Mouse (Mus musculus) thymus, adult 2 months (tissue): ENCODE results near the gene Enkur. TPM values are rescaled to one million over a fixed set of nuclear protein-coding genes. Genes with fewer than 3 reads are reported as not detected.

ENCODE experiments used
- DNase-seq: peaks from one replicate; pipeline ENCODE4 v3.0.0; 2021
- H3K27ac ChIP-seq: fragments of 200-500 bp; 2 replicates; pipeline ENCODE4 v1.5.1; 2012; ENCODE audit warnings: low read length, control low read depth; ENCODE audit not compliant: control insufficient read depth, insufficient read depth
- H3K27me3 ChIP-seq: fragments of 200-500 bp; 2 replicates; pipeline ENCODE4 v1.6.1; 2012; ENCODE audit warnings: mild to moderate bottlenecking, low read length, moderate library complexity, mixed read lengths; ENCODE audit not compliant: control insufficient read depth, insufficient read depth
- H3K36me3 ChIP-seq: fragments of 200-500 bp; 2 replicates; pipeline ENCODE4 v1.6.1; 2012; ENCODE audit warnings: mild to moderate bottlenecking, low read length, moderate library complexity; ENCODE audit not compliant: control insufficient read depth, insufficient read depth
- H3K4me1 ChIP-seq: fragments of 200-500 bp; replicated peaks from 2 replicates; pipeline ENCODE4 v1.6.1; 2012; ENCODE audit warnings: low read length; ENCODE audit not compliant: control insufficient read depth, insufficient read depth
- H3K4me3 ChIP-seq: fragments of 200-500 bp; 2 replicates; pipeline ENCODE4 v1.5.1; 2012; ENCODE audit warnings: mild to moderate bottlenecking, low read length, control low read depth, moderate library complexity; ENCODE audit not compliant: control insufficient read depth, insufficient read depth
- CTCF ChIP-seq: fragments of 200-500 bp; IDR thresholded peaks from 2 replicates; pipeline ENCODE4 v1.5.1; 2012; ENCODE audit warnings: mild to moderate bottlenecking, control low read depth, low read length, moderate library complexity, borderline replicate concordance; ENCODE audit not compliant: control insufficient read depth, poor library complexity, insufficient read depth; ENCODE audit errors: extremely low read depth
- POLR2A ChIP-seq: fragments of 200-500 bp; IDR thresholded peaks from 2 replicates; pipeline ENCODE4 v1.6.1; 2012; ENCODE audit warnings: mild to moderate bottlenecking, low read length, control low read depth, moderate library complexity; ENCODE audit not compliant: control insufficient read depth, poor library complexity, insufficient read depth; ENCODE audit errors: extremely low read depth
- WGBS: fragments of 180-500 bp; shearing (Covaris S2); methylation state at CpG from one replicate; pipeline ENCODE4 v1.1.7; 2018; 5-methylcytosine and 5-hydroxymethylcytosine counted together
- polyA plus RNA-seq: library from polyadenylated mRNA; depleted of rRNA; stranded (reverse); fragments of >200 nt; gene quantifications from 2 replicates; pipeline ENCODE4 v1.2.3, GENCODE M21; 2012; rRNA removed

Gene Enkur
- polyA plus RNA-seq, 1 experiment: not detected

DNA sequence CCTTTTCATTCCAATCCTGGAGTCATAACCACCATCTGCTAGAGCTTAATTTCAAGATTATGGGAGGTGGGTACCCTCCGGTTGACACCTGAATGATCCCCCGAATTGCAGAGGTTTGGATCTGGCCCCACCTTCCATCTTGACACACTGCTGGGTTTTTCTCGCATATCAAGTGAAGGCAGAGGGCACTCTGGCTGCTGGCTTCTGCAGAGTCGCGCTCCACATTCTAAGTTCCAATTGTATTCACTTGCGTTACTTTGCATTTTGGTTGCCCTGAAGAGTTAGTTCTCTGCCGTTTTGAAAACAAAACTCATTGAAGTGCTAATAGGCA is 64.0 kb downstream of the Enkur start:
- 28% methylated on average over 7 of the region's 7 CpGs for WGBS
- no peak overlapping the region for H3K4me3 ChIP-seq

More for the DNA sequence above, 64.0 kb downstream of the Enkur start:
- H3K4me1 ChIP-seq: no peaks in the 10 kb centered on the region; the same call in 1 of the 2 replicates
- no peak overlapping the region for H3K27ac ChIP-seq
- peaks cover 3% of the 10 kb centered on the region for H3K27me3 ChIP-seq
- DNase-seq: no peak
- TF ChIP-seq CTCF (no peak), POLR2A (no peak)
- no peaks in the 10 kb centered on the region for H3K36me3 ChIP-seq

Other genes with a start within 250 kb of the Enkur start
- 4.8 and 5.3 TPM in 2 replicates for gene Arhgap21, start 236.5 kb downstream of the Enkur start, polyA plus RNA-seq
- gene Thnsl1, start 359 bp upstream of the Enkur start, polyA plus RNA-seq: 1.7 and 3.0 TPM in 2 replicates
- gene Gpr158, start 162.2 kb upstream of the Enkur start, polyA plus RNA-seq: 0.01 and 0.03 TPM in 2 replicates